Mouse (Mus musculus) E14TG2a.4 (cell line): ENCODE results near the gene Ndufa13.

Experiments used
- CTCF ChIP-seq: conservative IDR thresholded peaks from 2 replicates; pipeline ENCODE4 v1.5.1; 2014; ENCODE audit warnings: low read length
- NANOG ChIP-seq: IDR thresholded peaks from 2 replicates; pipeline ENCODE4 v1.6.1; 2014; ENCODE audit warnings: borderline replicate concordance, low read length, mixed read lengths

DNA sequence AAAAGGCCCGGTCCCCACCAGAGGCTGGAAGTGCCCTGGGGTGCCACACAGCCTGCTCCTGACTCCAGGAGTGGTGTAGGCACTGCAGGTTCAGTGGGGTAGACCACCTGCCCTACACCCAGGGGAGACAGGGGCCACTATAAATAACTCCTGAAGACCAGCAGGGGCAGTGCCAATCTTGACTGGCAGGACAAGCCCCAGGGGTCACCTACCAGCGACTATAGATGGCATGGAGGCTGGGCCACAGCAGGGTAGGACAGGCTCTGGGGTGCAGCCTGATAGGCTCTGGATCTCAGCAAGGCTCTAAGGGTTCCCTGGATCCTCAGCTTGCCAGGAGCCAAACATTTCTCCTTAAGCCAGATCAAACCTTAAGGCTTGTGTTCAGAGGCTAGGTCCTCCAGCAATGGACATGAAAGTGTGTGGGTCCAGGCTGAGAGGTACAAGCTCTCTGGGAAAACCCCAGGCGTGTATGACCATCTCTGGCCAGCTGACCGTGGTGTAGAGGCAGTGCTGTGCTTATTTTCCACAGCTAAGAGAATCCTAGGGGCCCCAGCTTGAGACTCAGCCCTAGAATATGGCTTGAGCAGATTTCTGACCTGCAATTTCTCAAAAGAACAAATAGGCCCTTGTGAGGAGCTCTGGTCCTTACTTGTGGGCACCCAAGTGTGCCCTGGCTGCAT is 6.4 kb downstream of the Ndufa13 start:
- TF ChIP-seq CTCF (no peak), NANOG (no peak)
